10 mouse cellular contexts compared by ENCODE assay signal in the genomic region with DNA sequence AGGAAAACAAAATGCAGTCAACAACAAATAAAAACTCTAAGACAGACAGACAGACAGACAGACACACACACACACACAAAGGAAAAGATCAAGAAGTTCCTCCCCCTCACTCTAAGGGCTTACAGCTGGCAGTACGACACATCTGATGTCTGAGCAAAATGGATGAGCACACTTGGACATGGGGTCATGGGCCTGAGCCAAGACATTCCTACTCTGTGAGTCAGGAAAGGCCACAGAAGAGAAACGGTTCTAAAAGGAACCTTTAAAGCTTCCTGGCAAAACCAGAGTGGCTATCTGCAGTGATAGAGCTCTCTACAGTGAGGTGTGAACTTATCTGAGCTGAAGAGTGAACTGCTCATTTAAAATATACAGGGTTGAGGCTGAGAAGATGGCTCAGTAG. TPM values are rescaled to one million over a fixed set of nuclear protein-coding genes. Genes with fewer than 3 reads are reported as not detected.
DNase-seq lines count a peak whose midpoint lies in the region; ATAC-seq lines count a peak whose summit lies in the region.
"Had no signal": no experiment of that assay in that cellular context is flagged by ENCODE, and none has a peak within 500 bp of the region (broad histone marks: within the 10 kb centered on the region; RNA-seq: fewer than 3 reads in every experiment).

No protein-coding gene starts in this region.

- 10% methylated on average over 2 of the region's 2 CpGs for whole genome bisulfite sequencing in heart, embryonic 15.5 days
- 43% methylated on average over 2 of the region's 2 CpGs for WGBS in liver, embryonic 11.5 days

- no peaks in the 10 kb centered on the region for H3K9me3 ChIP-seq in heart, embryonic 15.5 days (replicated peaks)
- H3K9me3 ChIP-seq in liver, embryonic 11.5 days (ENCODE audit: control insufficient read depth, low read length): no peaks in the 10 kb centered on the region
- H3K9me3 ChIP-seq: neural tube, embryonic 13.5 days had no signal

- no peaks in the 10 kb centered on the region for H3K36me3 ChIP-seq in heart, embryonic 15.5 days
- H3K36me3 ChIP-seq in liver, embryonic 11.5 days (ENCODE audit: control insufficient read depth, insufficient read depth, low read length): no peaks in the 10 kb centered on the region
- H3K36me3 ChIP-seq: neural tube, embryonic 13.5 days had no signal

- H3K4me1 ChIP-seq in heart, embryonic 15.5 days (replicated peaks): peaks cover 7% of the 10 kb centered on the region
- H3K4me1 ChIP-seq in liver, embryonic 11.5 days (replicated peaks; ENCODE audit: control insufficient read depth, insufficient read depth, low read length): no peaks in the 10 kb centered on the region
- H3K4me1 ChIP-seq: neural tube, embryonic 13.5 days had no signal

- H3K9ac ChIP-seq in heart, embryonic 15.5 days: no peak overlapping the region
- H3K9ac ChIP-seq in liver, embryonic 11.5 days (ENCODE audit: low read depth, low read length): no peak overlapping the region
- H3K9ac ChIP-seq: neural tube, embryonic 13.5 days had no signal

- H3K27ac ChIP-seq in heart, embryonic 15.5 days: no peak overlapping the region
- no peak overlapping the region for H3K27ac ChIP-seq in liver, embryonic 11.5 days (ENCODE audit: low read depth, low read length)
- H3K27ac ChIP-seq: neural tube, embryonic 13.5 days had no signal

- no peak overlapping the region for H3K4me2 ChIP-seq in heart, embryonic 15.5 days
- no peak overlapping the region for H3K4me2 ChIP-seq in liver, embryonic 11.5 days
- H3K4me2 ChIP-seq: neural tube, embryonic 13.5 days had no signal

- peak; percentile 34 for DNase-seq in ovary, adult 18-20 months (ENCODE audit: low spot score)
- no peak for DNase-seq in ovary, postnatal 10 days (ENCODE audit: low spot score)
- peak; percentile 74 to 78 for DNase-seq in kidney, postnatal 36 days
- no peak for DNase-seq in layer of hippocampus, adult 18-20 months (ENCODE audit: low spot score in 2 of 2)
- DNase-seq in liver, embryonic 11.5 days (ENCODE audit: low spot score): no peak
- no peak for DNase-seq in spleen, adult 12 weeks (ENCODE audit: low spot score)
- no peak for DNase-seq in right cerebral cortex, postnatal 4 days

- peak; percentile 67; the same call in 1 of the 2 replicates for ATAC-seq in heart, embryonic 15.5 days (replicated peaks; ENCODE audit: insufficient number of reproducible peaks, insufficient read depth, low FRiP score, low read depth)
- no peak for ATAC-seq in liver, embryonic 11.5 days (replicated peaks; ENCODE audit: low FRiP score)

- no peaks in the 10 kb centered on the region for H3K27me3 ChIP-seq in heart, embryonic 15.5 days
- H3K27me3 ChIP-seq in liver, embryonic 11.5 days (replicated peaks; ENCODE audit: control insufficient read depth, insufficient read depth, low read length): no peaks in the 10 kb centered on the region
- H3K27me3 ChIP-seq: neural tube, embryonic 13.5 days had no signal

- H3K4me3 ChIP-seq in heart, embryonic 15.5 days: no peak overlapping the region
- no peak overlapping the region for H3K4me3 ChIP-seq in liver, embryonic 11.5 days (ENCODE audit: low read depth, low read length)
- H3K4me3 ChIP-seq: neural tube, embryonic 13.5 days had no signal

RNA-seq across cellular contexts. Expression of gene Nps, which starts 46.0 kb away (rescaled TPM):
- polyA plus RNA-seq in heart, embryonic 15.5 days (2015; fragmentation: Nextera tagmentation; extraction: Ambion mirVana): not detected in 2 replicates
- not detected for total RNA-seq in layer of hippocampus, adult 18-20 months (2021)
- not detected in 2 replicates for polyA plus RNA-seq in liver, embryonic 11.5 days (2014; fragmentation: Nextera tagmentation; extraction: Ambion mirVana)
- total RNA-seq: liver, adult 2 months had no signal
- polyA plus RNA-seq: liver, adult 2 months; neural tube, embryonic 13.5 days had no signal

Comparison
In these comparisons a context has a peak if more than half of its experiments do, and no peak if none do; other contexts are left out.
1. DNase-seq: peak in ovary, adult 18-20 months (single experiment) and kidney, postnatal 36 days (2 of 2); none in ovary, postnatal 10 days (single experiment), layer of hippocampus, adult 18-20 months (0 of 2), liver, embryonic 11.5 days (single experiment), spleen, adult 12 weeks (single experiment) and right cerebral cortex, postnatal 4 days (single experiment).